Mouse (Mus musculus) left cerebral cortex, adult 8-10 months (tissue): ENCODE data around the gene Rgs13. TPM values are rescaled to one million over a fixed set of nuclear protein-coding genes. Genes with fewer than 3 reads are reported as not detected.
"Not testable (repeated sequence)": the region's sequence is repeated elsewhere in the genome, so short reads cannot be mapped to it uniquely, and the experiment has no call there.

ENCODE experiments used
- DNase-seq, 2 experiments: peaks; one replicate each; pipeline ENCODE4 v3.0.0; 2022; ENCODE audit warnings: low spot score in 2 of 2
- total RNA-seq, 4 experiments: library from RNA; stranded (reverse); gene quantifications; 2 replicates each; pipeline ENCODE4 v1.2.4; 2022

The Rgs13 gene
- total RNA-seq, 4 experiments from 2014 or later: 0.57 to 1.4 (median 0.93) TPM

DNA sequence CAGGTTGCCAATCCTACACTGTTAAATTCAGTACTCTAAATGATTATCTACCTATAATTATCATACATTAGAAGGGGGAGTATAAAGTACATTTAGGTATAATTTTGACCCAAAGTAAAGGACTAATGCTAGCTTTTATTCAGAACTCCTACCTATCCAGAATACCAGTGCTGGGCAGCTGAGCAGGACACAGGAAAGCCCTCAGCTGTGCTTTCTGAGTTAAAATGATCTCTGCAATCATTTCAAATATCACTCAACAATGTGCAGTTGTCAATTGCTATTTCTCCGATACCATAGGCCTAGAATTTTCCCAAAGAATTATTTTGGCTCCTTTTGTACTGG, 25.0 kb downstream of the Rgs13 start:
- DNase-seq: no peak

DNA sequence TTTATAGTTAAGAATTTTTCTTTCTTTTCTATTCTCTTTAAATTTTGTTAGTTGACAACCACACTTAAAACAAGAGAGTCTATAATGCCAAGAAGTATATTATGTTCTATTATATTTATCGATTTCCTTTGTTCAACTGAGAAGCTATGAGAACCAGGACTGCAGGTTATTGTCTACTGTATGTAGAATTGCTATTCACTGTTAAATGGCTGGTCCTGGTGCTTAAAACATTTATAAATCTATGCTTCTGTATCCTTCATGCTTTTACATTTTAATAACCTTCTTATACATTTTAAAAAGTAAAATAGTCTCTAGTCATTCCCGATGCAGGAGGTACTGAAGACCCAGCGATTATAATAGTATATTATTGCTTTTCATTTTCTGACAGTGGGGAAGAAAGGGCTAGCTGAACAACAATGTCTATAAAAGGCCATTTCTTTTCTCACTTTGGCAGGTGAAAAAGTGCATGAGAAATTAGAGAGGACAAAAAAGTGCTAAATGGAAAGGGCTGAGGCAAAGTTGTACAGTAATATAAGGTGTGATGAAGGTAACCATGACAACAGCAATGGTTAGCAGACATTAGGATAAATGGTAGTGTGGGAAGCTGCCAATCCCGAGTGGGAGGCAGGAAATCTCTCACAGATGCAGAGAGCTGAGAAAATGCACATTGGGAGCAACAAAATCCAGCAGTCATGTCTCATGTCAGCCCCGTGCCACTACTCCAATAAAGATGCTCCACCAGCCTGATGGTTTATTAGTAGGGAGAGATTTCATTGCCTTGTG, 25.6 kb downstream of the Rgs13 start:
- DNase-seq: peak in 1 of 2 experiments; percentile 60

- no peak for DNase-seq
These were observed 27.2 kb downstream of the Rgs13 start for GRCm38 (mm10) chr1:144149997-144150396.

GRCm38 (mm10) chr1:144141398-144141797, 35.8 kb downstream of the Rgs13 start:
- not testable (repeated sequence) for DNase-seq

DNA sequence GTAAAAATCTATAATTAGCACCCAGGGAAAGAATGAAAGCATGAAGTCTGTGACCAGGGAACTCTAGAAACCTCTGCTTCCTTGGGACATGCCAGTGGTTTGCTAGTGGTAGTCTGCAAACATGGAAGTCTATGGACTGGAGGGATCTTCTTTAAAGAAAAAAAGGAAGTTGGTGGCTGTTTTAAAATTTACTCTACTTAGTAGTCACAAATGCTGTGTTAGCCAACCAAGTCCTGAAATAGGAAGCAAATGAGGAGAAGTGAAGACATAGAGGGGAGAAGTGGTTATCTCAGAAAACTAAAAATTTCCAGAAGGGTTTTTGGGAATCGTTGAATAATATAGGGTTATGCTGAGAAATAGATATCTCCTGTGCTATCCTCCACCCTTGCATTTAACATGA, 37.3 kb downstream of the Rgs13 start:
- no peak for DNase-seq

DNA sequence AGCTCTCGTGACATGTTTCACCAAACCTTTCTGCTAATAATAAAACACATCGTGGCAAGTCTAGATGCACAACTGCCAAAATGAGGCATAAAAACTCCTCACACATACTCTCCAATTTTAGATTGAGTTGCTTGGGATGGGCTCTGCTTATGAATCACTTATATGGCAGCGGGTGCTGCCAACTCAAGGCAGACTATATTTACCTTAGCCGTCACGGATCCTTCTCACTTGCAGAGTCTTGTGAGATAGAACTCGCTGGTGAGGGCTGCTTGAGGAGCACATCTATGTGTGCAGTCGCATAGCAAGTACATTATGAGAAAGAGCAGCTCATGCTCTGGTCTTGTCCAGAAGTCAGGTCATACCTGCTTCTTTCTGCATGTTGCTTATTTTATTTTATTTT, 49.2 kb downstream of the Rgs13 start:
- peak in 1 of 2 experiments; percentile 83 for DNase-seq

GRCm38 (mm10) chr1:144120042-144120441, 57.1 kb downstream of the Rgs13 start:
- no peak for DNase-seq

- no peak for DNase-seq
These were observed 57.7 kb downstream of the Rgs13 start for GRCm38 (mm10) chr1:144119456-144119855.

GRCm38 (mm10) chr1:144115848-144116727, 61.1 kb downstream of the Rgs13 start:
- DNase-seq: no peak

GRCm38 (mm10) chr1:144113438-144114074, 63.6 kb downstream of the Rgs13 start:
- DNase-seq: no peak

GRCm38 (mm10) chr1:144112946-144113345, 64.2 kb downstream of the Rgs13 start:
- no peak for DNase-seq

DNA sequence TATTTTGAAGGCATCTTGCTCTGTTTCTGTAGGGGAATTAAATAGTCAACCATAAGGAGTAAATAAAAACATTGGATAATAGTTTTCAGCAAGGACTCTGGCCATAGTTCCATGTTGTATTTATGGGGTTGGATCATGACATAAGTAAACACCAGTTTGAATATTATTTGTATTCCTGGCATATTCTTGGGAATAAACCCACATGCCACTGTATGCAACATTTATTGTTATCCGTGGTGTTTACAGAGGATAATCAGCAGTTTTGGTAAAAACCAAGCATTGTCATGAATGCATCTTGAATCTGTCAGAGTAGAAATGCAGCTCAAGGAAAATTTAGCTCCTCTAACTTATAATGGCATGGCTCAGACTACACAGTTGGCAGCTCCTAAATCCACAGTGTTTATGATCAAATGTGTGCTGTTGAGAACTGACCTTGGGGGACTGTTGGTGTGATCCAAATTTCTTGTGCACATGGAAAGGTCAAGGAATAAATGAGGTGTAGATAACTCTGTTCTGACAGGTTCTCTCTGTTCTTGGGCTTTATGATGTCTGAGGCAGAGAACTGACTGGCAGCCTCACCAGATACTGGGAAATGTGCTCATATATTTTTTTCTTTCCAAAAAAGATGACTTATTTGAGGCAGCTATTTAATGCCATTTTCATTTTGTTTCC, 78.4 kb downstream of the Rgs13 start:
- DNase-seq: no peak

DNA sequence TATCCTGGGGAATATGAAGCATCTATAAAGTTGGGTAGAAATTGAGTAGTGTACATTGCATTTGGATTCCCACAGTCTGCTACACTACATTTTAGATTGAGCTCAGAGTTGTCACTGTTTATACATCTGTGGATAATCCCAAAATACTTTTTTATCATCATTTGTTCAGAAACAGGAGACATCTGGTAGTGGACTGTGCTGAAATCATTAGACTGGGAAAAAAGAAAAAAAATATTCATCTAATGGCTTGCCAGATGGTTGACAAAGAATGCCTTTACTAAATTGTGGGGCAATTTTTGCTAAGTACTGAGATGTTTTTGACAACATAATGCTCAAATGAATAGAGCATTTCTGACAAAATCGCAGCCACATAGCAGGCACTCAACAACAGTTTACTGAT, 86.8 kb downstream of the Rgs13 start:
- DNase-seq: no peak

Other genes starting within 250 kb of the Rgs13 start
- gene Rgs2, start 173.2 kb downstream of the Rgs13 start, total RNA-seq: 10 to 100 TPM; 74.2 to 87.5 (median 78.2) TPM
- gene Rgs1, start 71.9 kb upstream of the Rgs13 start, total RNA-seq: 1 to 10 TPM in 2 of 4 experiments, not detected in 2; 1.9 to 3.8 TPM